ENCODE assay signal across 28 mouse cellular contexts in the genomic region with DNA sequence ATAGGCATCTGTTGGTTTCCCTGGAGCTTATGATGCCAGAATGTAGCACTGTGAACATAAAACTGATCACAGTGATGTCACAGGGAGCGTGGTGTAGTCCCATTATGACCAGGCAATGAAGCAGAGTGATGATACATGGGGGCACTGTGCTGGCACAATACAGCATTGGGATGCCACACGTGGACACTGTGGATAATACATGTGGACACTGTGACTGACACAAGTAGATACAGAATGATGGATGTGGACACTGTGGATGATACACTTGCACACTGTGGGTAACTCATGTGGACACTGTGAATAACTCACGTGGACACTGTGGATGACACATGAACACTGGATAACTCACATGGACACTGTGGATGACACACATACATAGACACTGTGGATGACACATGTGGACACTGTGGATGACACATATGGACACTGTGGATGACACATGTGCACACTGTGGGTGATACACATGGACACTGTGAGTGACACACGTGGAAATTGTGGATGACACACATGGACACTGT. TPM values are rescaled to one million over a fixed set of nuclear protein-coding genes. Genes with fewer than 3 reads are reported as not detected.
DNase-seq lines count a peak whose midpoint lies in the region; ATAC-seq lines count a peak whose summit lies in the region.
"Had no signal": no experiment of that assay in that cellular context is flagged by ENCODE, and none has a peak within 500 bp of the region (broad histone marks: within the 10 kb centered on the region; RNA-seq: fewer than 3 reads in every experiment).

No protein-coding gene starts in this region.

- H3K4me1 ChIP-seq in heart, embryonic 11.5 days (ENCODE audit: control insufficient read depth, insufficient read depth, low read length), result no peaks in the 10 kb centered on the region
- H3K4me1 ChIP-seq in limb, embryonic 11.5 days (ENCODE audit: control insufficient read depth, insufficient read depth, low read length), result no peaks in the 10 kb centered on the region
- H3K4me1 ChIP-seq in limb, embryonic 10.5 days, result no peaks in the 10 kb centered on the region
- no peaks in the 10 kb centered on the region for H3K4me1 ChIP-seq in neural tube, embryonic 11.5 days (ENCODE audit: control insufficient read depth, insufficient read depth, low read length)
- no peaks in the 10 kb centered on the region for H3K4me1 ChIP-seq in neural tube, embryonic 15.5 days
- H3K4me1 ChIP-seq: limb, embryonic 15.5 days; neural tube, embryonic 12.5 days had no signal

- no peaks in the 10 kb centered on the region for H3K9me3 ChIP-seq in heart, embryonic 11.5 days (replicated peaks; ENCODE audit: control insufficient read depth, low read length)
- H3K9me3 ChIP-seq in limb, embryonic 11.5 days (ENCODE audit: control insufficient read depth, low read length), result no peaks in the 10 kb centered on the region
- no peaks in the 10 kb centered on the region for H3K9me3 ChIP-seq in limb, embryonic 10.5 days (replicated peaks)
- no peaks in the 10 kb centered on the region for H3K9me3 ChIP-seq in neural tube, embryonic 11.5 days (ENCODE audit: control insufficient read depth, low read length)
- no peaks in the 10 kb centered on the region for H3K9me3 ChIP-seq in neural tube, embryonic 15.5 days (replicated peaks)
- H3K9me3 ChIP-seq: limb, embryonic 15.5 days; neural tube, embryonic 12.5 days had no signal

- DNase-seq in heart, adult 8-10 months (ENCODE audit: low spot score), result no peak
- no peak for DNase-seq in limb, embryonic 11.5 days (ENCODE audit: low spot score)
- no peak for DNase-seq in limb, embryonic 10.5 days (ENCODE audit: low spot score)
- DNase-seq in neural tube, embryonic 11.5 days (ENCODE audit: low spot score), result no peak
- no peak for DNase-seq in thymus, postnatal 4 days
- DNase-seq: cerebellum, adult 18-20 months; cerebellum, postnatal 36 days; heart, postnatal 4 days; kidney, adult 11 months; kidney, postnatal 10 days; lung, embryonic 14.5 days; lung, postnatal 4 days; right cerebral cortex, adult 18-20 months had no signal

- H3K27ac ChIP-seq in heart, embryonic 11.5 days (ENCODE audit: low read depth, low read length), result no peak overlapping the region
- no peak overlapping the region for H3K27ac ChIP-seq in limb, embryonic 11.5 days (replicated peaks; ENCODE audit: low read depth, low read length)
- no peak overlapping the region for H3K27ac ChIP-seq in limb, embryonic 10.5 days
- no peak overlapping the region for H3K27ac ChIP-seq in neural tube, embryonic 11.5 days (ENCODE audit: low read depth, low read length)
- H3K27ac ChIP-seq in neural tube, embryonic 15.5 days (replicated peaks), result no peak overlapping the region
- H3K27ac ChIP-seq: limb, embryonic 15.5 days; neural tube, embryonic 12.5 days had no signal

- peak; percentile 35; the same call in 1 of the 2 replicates for ATAC-seq in heart, embryonic 11.5 days (replicated peaks; ENCODE audit: insufficient number of reproducible peaks, low FRiP score, low TSS enrichment)
- ATAC-seq in limb, embryonic 11.5 days (ENCODE audit: insufficient number of reproducible peaks, low FRiP score, low TSS enrichment, low read depth), result 0 out of 2 replicates have a peak, but pooled peaks have one; percentile 39
- peak; percentile 38; the same call in 1 of the 2 replicates for ATAC-seq in neural tube, embryonic 11.5 days (ENCODE audit: insufficient read depth, low FRiP score, low TSS enrichment)
- no peak for ATAC-seq in neural tube, embryonic 15.5 days (ENCODE audit: low FRiP score)

- H3K4me2 ChIP-seq in heart, embryonic 11.5 days, result no peak overlapping the region
- H3K4me2 ChIP-seq in limb, embryonic 11.5 days (ENCODE audit: low read depth, severe bottlenecking), result no peak overlapping the region
- H3K4me2 ChIP-seq in neural tube, embryonic 11.5 days (ENCODE audit: low read depth), result no peak overlapping the region
- no peak overlapping the region for H3K4me2 ChIP-seq in neural tube, embryonic 15.5 days
- H3K4me2 ChIP-seq: limb, embryonic 15.5 days; lung, embryonic 14.5 days; neural tube, embryonic 12.5 days had no signal

- H3K27me3 ChIP-seq in heart, embryonic 11.5 days (ENCODE audit: control insufficient read depth, insufficient read depth, low read length), result no peaks in the 10 kb centered on the region
- no peaks in the 10 kb centered on the region for H3K27me3 ChIP-seq in limb, embryonic 11.5 days (ENCODE audit: control insufficient read depth, insufficient read depth, low read length)
- H3K27me3 ChIP-seq in limb, embryonic 10.5 days (ENCODE audit: low read depth, poor library complexity, severe bottlenecking), result no peaks in the 10 kb centered on the region
- no peaks in the 10 kb centered on the region for H3K27me3 ChIP-seq in neural tube, embryonic 11.5 days (ENCODE audit: control insufficient read depth, insufficient read depth, low read length)
- no peaks in the 10 kb centered on the region for H3K27me3 ChIP-seq in neural tube, embryonic 15.5 days (replicated peaks)
- H3K27me3 ChIP-seq: limb, embryonic 15.5 days; neural tube, embryonic 12.5 days had no signal

- WGBS in heart, embryonic 11.5 days (ENCODE audit: insufficient replicate concordance), result 70% methylated on average over 4 of the region's 4 CpGs
- 80% methylated on average over 4 of the region's 4 CpGs for WGBS in limb, embryonic 11.5 days
- WGBS in limb, embryonic 10.5 days, result 83% methylated on average over 4 of the region's 4 CpGs
- 77% methylated on average over 4 of the region's 4 CpGs for WGBS in neural tube, embryonic 11.5 days
- 82% methylated on average over 4 of the region's 4 CpGs for WGBS in neural tube, embryonic 15.5 days

- no peak overlapping the region for H3K4me3 ChIP-seq in heart, embryonic 11.5 days (ENCODE audit: low read depth, low read length)
- H3K4me3 ChIP-seq in limb, embryonic 11.5 days (ENCODE audit: low read depth, low read length), result no peak overlapping the region
- no peak overlapping the region for H3K4me3 ChIP-seq in limb, embryonic 10.5 days
- H3K4me3 ChIP-seq in neural tube, embryonic 11.5 days (ENCODE audit: low read depth, low read length), result no peak overlapping the region
- H3K4me3 ChIP-seq in neural tube, embryonic 15.5 days (replicated peaks), result no peak overlapping the region
- H3K4me3 ChIP-seq: erythroblast, embryonic 14.5 days; limb, embryonic 15.5 days; neural tube, embryonic 12.5 days had no signal

- H3K9ac ChIP-seq in heart, embryonic 11.5 days (ENCODE audit: low read depth, low read length), result no peak overlapping the region
- no peak overlapping the region for H3K9ac ChIP-seq in limb, embryonic 11.5 days (ENCODE audit: low read length)
- no peak overlapping the region for H3K9ac ChIP-seq in neural tube, embryonic 11.5 days (ENCODE audit: low read length)
- no peak overlapping the region for H3K9ac ChIP-seq in neural tube, embryonic 15.5 days (replicated peaks)
- H3K9ac ChIP-seq: limb, embryonic 15.5 days; lung, embryonic 14.5 days; neural tube, embryonic 12.5 days had no signal

- H3K36me3 ChIP-seq in heart, embryonic 11.5 days (ENCODE audit: control insufficient read depth, insufficient read depth, low read length), result no peaks in the 10 kb centered on the region
- no peaks in the 10 kb centered on the region for H3K36me3 ChIP-seq in limb, embryonic 11.5 days (ENCODE audit: control insufficient read depth, insufficient read depth, low read length)
- no peaks in the 10 kb centered on the region for H3K36me3 ChIP-seq in limb, embryonic 10.5 days
- H3K36me3 ChIP-seq in neural tube, embryonic 11.5 days (ENCODE audit: control insufficient read depth, insufficient read depth, low read length), result no peaks in the 10 kb centered on the region
- H3K36me3 ChIP-seq in neural tube, embryonic 15.5 days, result no peaks in the 10 kb centered on the region
- H3K36me3 ChIP-seq: limb, embryonic 15.5 days; neural tube, embryonic 12.5 days had no signal

RNA-seq across cellular contexts. Expression of a gene that starts 7.4 kb away (rescaled TPM):
- not detected in 2 replicates for polyA plus RNA-seq in heart, embryonic 11.5 days (2014; fragmentation: Nextera tagmentation; extraction: Ambion mirVana)
- not detected for total RNA-seq in heart, adult 8-10 months (2022)
- not detected in 2 replicates for polyA plus RNA-seq in limb, embryonic 11.5 days (2014; fragmentation: Nextera tagmentation; extraction: Ambion mirVana)
- not detected in 2 replicates for polyA plus RNA-seq in limb, embryonic 10.5 days (2016; fragmentation: Nextera tagmentation; extraction: Ambion mirVana)
- not detected in 2 replicates for polyA plus RNA-seq in neural tube, embryonic 11.5 days (2014; fragmentation: Nextera tagmentation; extraction: Ambion mirVana)
- not detected in 2 replicates for polyA plus RNA-seq in neural tube, embryonic 15.5 days (2015; fragmentation: Nextera tagmentation; extraction: Ambion mirVana)
- total RNA-seq: adrenal gland, adult 18-20 months; adrenal gland, postnatal 4 days; gastrocnemius, adult 18-20 months; gastrocnemius, postnatal 4 days; heart, postnatal 4 days; layer of hippocampus, adult 18-20 months; layer of hippocampus, postnatal 25 days; left cerebral cortex, postnatal 10 days; monocyte, adult 5-6 weeks had no signal
- polyA plus RNA-seq: C2C12; erythroblast, embryonic 14.5 days; heart, embryonic 14.5 days; limb, embryonic 15.5 days; lung, embryonic 14.5 days; neural tube, embryonic 12.5 days had no signal

RNA-seq across cellular contexts. Expression of a gene that starts 14.0 kb away (rescaled TPM):
- not detected in 2 replicates for polyA plus RNA-seq in heart, embryonic 11.5 days (2014; fragmentation: Nextera tagmentation; extraction: Ambion mirVana)
- total RNA-seq in heart, adult 8-10 months (2022), result not detected
- polyA plus RNA-seq in limb, embryonic 11.5 days (2014; fragmentation: Nextera tagmentation; extraction: Ambion mirVana), result not detected in 2 replicates
- not detected in 2 replicates for polyA plus RNA-seq in limb, embryonic 10.5 days (2016; fragmentation: Nextera tagmentation; extraction: Ambion mirVana)
- not detected in 2 replicates for polyA plus RNA-seq in neural tube, embryonic 11.5 days (2014; fragmentation: Nextera tagmentation; extraction: Ambion mirVana)
- not detected in 2 replicates for polyA plus RNA-seq in neural tube, embryonic 15.5 days (2015; fragmentation: Nextera tagmentation; extraction: Ambion mirVana)
- total RNA-seq: adrenal gland, adult 18-20 months; adrenal gland, postnatal 4 days; gastrocnemius, adult 18-20 months; gastrocnemius, postnatal 4 days; heart, postnatal 4 days; layer of hippocampus, adult 18-20 months; layer of hippocampus, postnatal 25 days; left cerebral cortex, postnatal 10 days; monocyte, adult 5-6 weeks had no signal
- polyA plus RNA-seq: C2C12; erythroblast, embryonic 14.5 days; heart, embryonic 14.5 days; limb, embryonic 15.5 days; lung, embryonic 14.5 days; neural tube, embryonic 12.5 days had no signal

RNA-seq across cellular contexts. Expression of a gene that starts 35.8 kb away (rescaled TPM):
- not detected in 2 replicates for polyA plus RNA-seq in heart, embryonic 11.5 days (2014; fragmentation: Nextera tagmentation; extraction: Ambion mirVana)
- total RNA-seq in heart, adult 8-10 months (2022), result not detected
- polyA plus RNA-seq in limb, embryonic 11.5 days (2014; fragmentation: Nextera tagmentation; extraction: Ambion mirVana), result not detected in 2 replicates
- polyA plus RNA-seq in limb, embryonic 10.5 days (2016; fragmentation: Nextera tagmentation; extraction: Ambion mirVana), result 0.11 TPM in 1 of 2 replicates, not detected in the other
- not detected in 2 replicates for polyA plus RNA-seq in neural tube, embryonic 11.5 days (2014; fragmentation: Nextera tagmentation; extraction: Ambion mirVana)
- polyA plus RNA-seq in neural tube, embryonic 15.5 days (2015; fragmentation: Nextera tagmentation; extraction: Ambion mirVana), result 0.19 TPM in 1 of 2 replicates, not detected in the other
- total RNA-seq: layer of hippocampus, adult 18-20 months; layer of hippocampus, postnatal 25 days; left cerebral cortex, postnatal 10 days; monocyte, adult 5-6 weeks had no signal
- polyA plus RNA-seq: C2C12; erythroblast, embryonic 14.5 days; heart, embryonic 14.5 days; lung, embryonic 14.5 days; neural tube, embryonic 12.5 days had no signal

RNA-seq across cellular contexts. Expression of a gene that starts 43.1 kb away (rescaled TPM):
- not detected in 2 replicates for polyA plus RNA-seq in heart, embryonic 11.5 days (2014; fragmentation: Nextera tagmentation; extraction: Ambion mirVana)
- not detected for total RNA-seq in heart, adult 8-10 months (2022)
- polyA plus RNA-seq in limb, embryonic 11.5 days (2014; fragmentation: Nextera tagmentation; extraction: Ambion mirVana), result not detected in 2 replicates
- not detected in 2 replicates for polyA plus RNA-seq in limb, embryonic 10.5 days (2016; fragmentation: Nextera tagmentation; extraction: Ambion mirVana)
- polyA plus RNA-seq in neural tube, embryonic 11.5 days (2014; fragmentation: Nextera tagmentation; extraction: Ambion mirVana), result not detected in 2 replicates
- polyA plus RNA-seq in neural tube, embryonic 15.5 days (2015; fragmentation: Nextera tagmentation; extraction: Ambion mirVana), result not detected in 2 replicates
- total RNA-seq: adrenal gland, adult 18-20 months; adrenal gland, postnatal 4 days; gastrocnemius, adult 18-20 months; gastrocnemius, postnatal 4 days; heart, postnatal 4 days; layer of hippocampus, adult 18-20 months; layer of hippocampus, postnatal 25 days; left cerebral cortex, postnatal 10 days; monocyte, adult 5-6 weeks had no signal
- polyA plus RNA-seq: C2C12; erythroblast, embryonic 14.5 days; heart, embryonic 14.5 days; limb, embryonic 15.5 days; lung, embryonic 14.5 days; neural tube, embryonic 12.5 days had no signal

RNA-seq across cellular contexts. Expression of a gene that starts 53.2 kb away (rescaled TPM):
- polyA plus RNA-seq in heart, embryonic 11.5 days (2014; fragmentation: Nextera tagmentation; extraction: Ambion mirVana), result not detected in 2 replicates
- not detected for total RNA-seq in heart, adult 8-10 months (2022)
- polyA plus RNA-seq in limb, embryonic 11.5 days (2014; fragmentation: Nextera tagmentation; extraction: Ambion mirVana), result not detected in 2 replicates
- polyA plus RNA-seq in limb, embryonic 10.5 days (2016; fragmentation: Nextera tagmentation; extraction: Ambion mirVana), result not detected in 2 replicates
- polyA plus RNA-seq in neural tube, embryonic 11.5 days (2014; fragmentation: Nextera tagmentation; extraction: Ambion mirVana), result not detected in 2 replicates
- not detected in 2 replicates for polyA plus RNA-seq in neural tube, embryonic 15.5 days (2015; fragmentation: Nextera tagmentation; extraction: Ambion mirVana)
- total RNA-seq: adrenal gland, adult 18-20 months; adrenal gland, postnatal 4 days; gastrocnemius, adult 18-20 months; gastrocnemius, postnatal 4 days; heart, postnatal 4 days; layer of hippocampus, adult 18-20 months; layer of hippocampus, postnatal 25 days; left cerebral cortex, postnatal 10 days; monocyte, adult 5-6 weeks had no signal
- polyA plus RNA-seq: C2C12; erythroblast, embryonic 14.5 days; heart, embryonic 14.5 days; limb, embryonic 15.5 days; lung, embryonic 14.5 days; neural tube, embryonic 12.5 days had no signal
